Mouse (Mus musculus): ENCODE measurements around the gene Fam57b. TPM values are rescaled to one million over a fixed set of nuclear protein-coding genes. Genes with fewer than 3 reads are reported as not detected.

Gene Fam57b
- polyA plus RNA-seq, 1 experiment = 2.9 TPM

DNA sequence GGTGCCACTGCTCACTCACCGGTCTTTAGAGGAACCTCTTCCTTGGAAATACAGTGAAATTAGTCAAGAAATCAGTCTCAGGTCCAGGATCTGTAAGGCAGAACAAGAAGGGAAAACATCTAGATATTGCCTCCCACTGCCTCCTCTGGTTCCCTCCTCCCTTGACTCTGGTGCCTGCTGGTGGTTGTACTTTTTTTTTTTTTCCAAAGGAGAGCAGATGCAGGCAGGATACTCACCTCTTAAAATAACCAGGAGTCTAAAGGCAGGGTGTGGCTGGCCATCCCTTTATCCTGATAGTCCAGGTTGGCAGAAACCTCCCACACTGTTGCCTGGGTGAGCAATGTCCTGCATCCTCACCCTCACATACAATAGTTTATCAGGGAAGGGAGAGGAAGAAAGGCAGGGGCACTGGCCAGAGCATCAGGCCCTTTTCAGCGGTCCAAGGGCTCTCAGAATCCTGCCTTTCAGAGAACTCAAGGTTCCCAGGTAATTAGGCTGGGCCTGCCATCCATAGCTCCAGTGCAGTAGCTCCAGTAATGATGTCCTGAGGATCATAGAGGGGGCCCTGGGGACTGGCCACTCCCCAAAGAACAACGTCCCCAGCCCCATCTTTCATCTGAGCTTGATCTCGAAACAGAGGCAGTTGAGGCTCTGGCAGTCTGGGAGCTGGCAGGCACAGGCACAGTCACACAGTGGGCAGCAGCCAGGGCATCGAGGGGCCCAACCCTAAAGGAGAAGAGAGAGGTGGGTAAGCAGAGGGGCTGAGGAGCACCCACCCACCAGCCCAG is 3.0 kb downstream of the Fam57b start:
- 87% methylated on average over 5 of the region's 5 CpGs for WGBS
- H3K4me1 ChIP-seq (replicated peaks; ENCODE audit: control insufficient read depth, insufficient read depth, low read length) = peaks cover 19% of the 10 kb centered on the region
- TF ChIP-seq POLR2A (IDR thresholded peaks at IDR 0.05; ENCODE audit: control insufficient read depth, extremely low read depth, insufficient read depth, low read length, poor library complexity) (no peak), CTCF (IDR thresholded peaks at IDR 0.05; ENCODE audit: borderline replicate concordance, control insufficient read depth, extremely low read depth, insufficient read depth, low read length, poor library complexity) (no peak)
- H3K27ac ChIP-seq (ENCODE audit: control insufficient read depth, insufficient read depth, low read length) = no peak overlapping the region
- no peaks in the 10 kb centered on the region for H3K36me3 ChIP-seq (ENCODE audit: control insufficient read depth, insufficient read depth, low read length)
- no peak overlapping the region; the same call in 1 of the 2 replicates for H3K4me3 ChIP-seq (ENCODE audit: control insufficient read depth, insufficient read depth, low read length)
- DNase-seq = no peak
- H3K27me3 ChIP-seq (ENCODE audit: control insufficient read depth, insufficient read depth, low read length) = no peaks in the 10 kb centered on the region

DNA sequence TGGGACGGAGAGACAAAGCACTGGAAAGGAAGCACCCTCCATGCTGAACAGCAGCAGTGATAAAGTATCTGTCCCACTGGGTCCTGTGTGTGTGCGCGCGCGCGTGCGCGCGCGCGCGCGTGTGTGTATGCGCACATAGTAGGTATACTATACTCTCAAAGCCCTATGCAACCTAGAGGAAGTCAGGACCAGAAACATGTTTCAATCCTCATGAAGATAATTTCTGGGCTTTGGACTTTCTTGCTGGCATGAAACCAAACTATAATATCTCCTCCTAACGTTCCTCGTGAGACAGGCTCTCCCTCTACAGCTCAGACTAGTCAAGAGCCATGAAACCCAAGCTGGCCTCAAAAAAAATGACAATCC is 3.6 kb downstream of the Fam57b start:
- no peak overlapping the region for H3K27ac ChIP-seq (ENCODE audit: control insufficient read depth, insufficient read depth, low read length)
- no peak for DNase-seq
- no peaks in the 10 kb centered on the region for H3K27me3 ChIP-seq (ENCODE audit: control insufficient read depth, insufficient read depth, low read length)
- H3K36me3 ChIP-seq (ENCODE audit: control insufficient read depth, insufficient read depth, low read length) = no peaks in the 10 kb centered on the region
- H3K4me1 ChIP-seq (replicated peaks; ENCODE audit: control insufficient read depth, insufficient read depth, low read length) = peaks cover 19% of the 10 kb centered on the region
- TF ChIP-seq POLR2A (IDR thresholded peaks at IDR 0.05; ENCODE audit: control insufficient read depth, extremely low read depth, insufficient read depth, low read length, poor library complexity) = no peak
- WGBS = 98% methylated on average over 16 of the region's 16 CpGs
- no peak overlapping the region for H3K4me3 ChIP-seq (ENCODE audit: control insufficient read depth, insufficient read depth, low read length)

DNA sequence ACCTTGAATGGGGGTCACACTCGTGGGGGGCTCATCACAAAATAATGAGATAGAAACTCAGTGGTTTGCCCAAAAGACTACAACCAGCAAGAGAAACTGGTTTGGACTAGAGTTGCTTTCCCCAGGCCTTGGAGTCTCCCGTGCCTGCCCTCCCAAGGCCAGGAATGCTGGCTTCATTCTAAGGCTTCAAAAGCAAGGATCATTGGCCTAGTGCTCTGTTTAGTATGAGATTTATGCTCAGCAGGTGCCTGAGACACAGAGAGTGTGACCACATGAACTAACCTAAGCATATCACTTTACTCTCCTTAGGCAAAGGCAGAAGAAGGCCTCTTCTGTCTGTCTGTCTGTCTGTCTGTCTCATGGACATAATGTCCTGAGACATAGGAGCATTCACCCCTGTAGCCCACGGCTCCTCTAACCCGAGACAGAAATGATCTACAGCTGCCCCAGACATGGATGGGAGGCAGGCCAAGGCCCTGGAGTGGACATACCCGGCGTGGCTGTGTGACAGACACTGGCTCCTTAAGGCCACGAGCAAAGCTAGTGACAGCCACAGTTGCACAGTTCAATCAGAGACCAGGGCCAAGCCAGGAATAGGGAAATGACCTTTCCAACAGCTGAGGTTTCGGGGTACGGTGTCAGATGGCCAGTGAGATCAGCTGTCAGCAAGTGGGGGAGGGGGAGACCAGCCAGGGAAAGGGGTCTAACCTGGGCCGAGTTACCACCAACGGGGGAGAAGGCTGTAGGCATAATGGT is 4.8 kb downstream of the Fam57b start:
- Histone ChIP-seq H3K4me1 (replicated peaks; ENCODE audit: control insufficient read depth, insufficient read depth, low read length) (peaks cover 14% of the 10 kb centered on the region), H3K4me3 (ENCODE audit: control insufficient read depth, insufficient read depth, low read length) (no peak overlapping the region), H3K36me3 (ENCODE audit: control insufficient read depth, insufficient read depth, low read length) (no peaks in the 10 kb centered on the region), H3K27ac (ENCODE audit: control insufficient read depth, insufficient read depth, low read length) (no peak overlapping the region), H3K27me3 (ENCODE audit: control insufficient read depth, insufficient read depth, low read length) (no peaks in the 10 kb centered on the region)
- 97% methylated on average over 11 of the region's 11 CpGs for WGBS
- TF ChIP-seq POLR2A (IDR thresholded peaks at IDR 0.05; ENCODE audit: control insufficient read depth, extremely low read depth, insufficient read depth, low read length, poor library complexity) (no peak), CTCF (IDR thresholded peaks at IDR 0.05; ENCODE audit: borderline replicate concordance, control insufficient read depth, extremely low read depth, insufficient read depth, low read length, poor library complexity) (no peak)
- no peak for DNase-seq

- Histone ChIP-seq H3K4me1 (replicated peaks; ENCODE audit: control insufficient read depth, insufficient read depth, low read length) (peaks cover 6% of the 10 kb centered on the region), H3K36me3 (ENCODE audit: control insufficient read depth, insufficient read depth, low read length) (no peaks in the 10 kb centered on the region), H3K4me3 (ENCODE audit: control insufficient read depth, insufficient read depth, low read length) (no peak overlapping the region), H3K27me3 (ENCODE audit: control insufficient read depth, insufficient read depth, low read length) (no peaks in the 10 kb centered on the region), H3K27ac (ENCODE audit: control insufficient read depth, insufficient read depth, low read length) (no peak overlapping the region)
- no peak for DNase-seq
- TF ChIP-seq POLR2A (IDR thresholded peaks at IDR 0.05; ENCODE audit: control insufficient read depth, extremely low read depth, insufficient read depth, low read length, poor library complexity) (no peak), CTCF (IDR thresholded peaks at IDR 0.05; ENCODE audit: borderline replicate concordance, control insufficient read depth, extremely low read depth, insufficient read depth, low read length, poor library complexity) (no peak)
- 90% methylated on average over 6 of the region's 6 CpGs for WGBS
Observed at GRCm38 (mm10) chr7:126803181-126803580, 5.7 kb downstream of the Fam57b start.

- DNase-seq = no peak
- Histone ChIP-seq H3K4me1 (replicated peaks; ENCODE audit: control insufficient read depth, insufficient read depth, low read length) (peaks cover 7% of the 10 kb centered on the region), H3K27me3 (ENCODE audit: control insufficient read depth, insufficient read depth, low read length) (no peaks in the 10 kb centered on the region), H3K27ac (ENCODE audit: control insufficient read depth, insufficient read depth, low read length) (no peak overlapping the region), H3K4me3 (ENCODE audit: control insufficient read depth, insufficient read depth, low read length) (no peak overlapping the region), H3K36me3 (ENCODE audit: control insufficient read depth, insufficient read depth, low read length) (no peaks in the 10 kb centered on the region)
- no peak for TF ChIP-seq CTCF (IDR thresholded peaks at IDR 0.05; ENCODE audit: borderline replicate concordance, control insufficient read depth, extremely low read depth, insufficient read depth, low read length, poor library complexity)
- TF ChIP-seq POLR2A (IDR thresholded peaks at IDR 0.05; ENCODE audit: control insufficient read depth, extremely low read depth, insufficient read depth, low read length, poor library complexity) = no peak
Observed at GRCm38 (mm10) chr7:126803751-126804150, 6.3 kb downstream of the Fam57b start.

DNA sequence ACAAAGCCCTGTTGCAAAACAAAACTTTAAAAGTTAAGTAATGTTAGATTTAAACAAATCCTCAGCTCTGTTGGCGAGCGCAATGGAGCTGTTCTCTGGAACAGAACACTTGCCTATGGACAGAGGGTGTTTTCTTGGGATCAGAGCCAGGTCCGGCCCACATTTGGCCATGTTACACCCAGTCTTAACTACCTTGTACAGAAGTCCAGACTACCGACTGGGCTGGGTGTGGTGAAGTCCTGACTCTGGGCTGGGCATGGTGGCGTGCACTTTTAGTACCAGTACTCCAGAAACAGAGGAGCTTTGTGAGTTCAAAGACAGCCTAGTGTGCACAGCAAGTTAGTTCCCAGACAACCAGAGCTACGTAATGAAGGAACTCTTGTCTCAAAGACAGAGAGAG is 9.5 kb downstream of the Fam57b start:
- no peaks in the 10 kb centered on the region for H3K27me3 ChIP-seq (ENCODE audit: control insufficient read depth, insufficient read depth, low read length)
- peaks cover 9% of the 10 kb centered on the region for H3K4me1 ChIP-seq (replicated peaks; ENCODE audit: control insufficient read depth, insufficient read depth, low read length)
- H3K4me3 ChIP-seq (ENCODE audit: control insufficient read depth, insufficient read depth, low read length) = no peak overlapping the region
- TF ChIP-seq CTCF (IDR thresholded peaks at IDR 0.05; ENCODE audit: borderline replicate concordance, control insufficient read depth, extremely low read depth, insufficient read depth, low read length, poor library complexity) (no peak), POLR2A (IDR thresholded peaks at IDR 0.05; ENCODE audit: control insufficient read depth, extremely low read depth, insufficient read depth, low read length, poor library complexity) (no peak)
- no peaks in the 10 kb centered on the region for H3K36me3 ChIP-seq (ENCODE audit: control insufficient read depth, insufficient read depth, low read length)
- H3K27ac ChIP-seq (ENCODE audit: control insufficient read depth, insufficient read depth, low read length) = no peak overlapping the region
- no peak for DNase-seq
- WGBS = 94% methylated on average over 6 of the region's 6 CpGs

Measured in thymus, adult 2 months (tissue).